Mouse (Mus musculus) ES-Bruce4 (cell line): ENCODE data around the gene Mto1. TPM values are rescaled to one million over a fixed set of nuclear protein-coding genes. Genes with fewer than 3 reads are reported as not detected.
"Not testable (repeated sequence)": the region's sequence is repeated elsewhere in the genome, so short reads cannot be mapped to it uniquely, and the experiment has no call there.

Experiments used
- H3K27ac ChIP-seq: 2 replicates; pipeline ENCODE4 v1.5.1; 2012; ENCODE audit warnings: low read length, inconsistent platforms; ENCODE audit not compliant: insufficient read depth
- H3K27me3 ChIP-seq: 2 replicates; pipeline ENCODE4 v1.6.1; 2012; ENCODE audit warnings: mild to moderate bottlenecking, low read length, inconsistent platforms; ENCODE audit not compliant: control insufficient read depth, poor library complexity, insufficient read depth, severe bottlenecking
- H3K36me3 ChIP-seq: 2 replicates; pipeline ENCODE4 v1.6.1; 2012; ENCODE audit warnings: inconsistent platforms, mild to moderate bottlenecking, low read length, moderate library complexity; ENCODE audit not compliant: control insufficient read depth, poor library complexity, insufficient read depth, severe bottlenecking
- H3K4me1 ChIP-seq: one replicate; pipeline ENCODE4 v1.8.1; 2011; ENCODE audit warnings: low read length; ENCODE audit not compliant: control insufficient read depth, insufficient read depth
- H3K4me3 ChIP-seq: 2 replicates; pipeline ENCODE4 v1.5.1; 2011; ENCODE audit warnings: low read depth, mild to moderate bottlenecking, low read length
- H3K9ac ChIP-seq: 2 replicates; pipeline ENCODE4 v1.6.1; 2012; ENCODE audit warnings: low read depth, mild to moderate bottlenecking, inconsistent platforms; ENCODE audit not compliant: poor library complexity, severe bottlenecking
- H3K9me3 ChIP-seq: replicated peaks from 2 replicates; pipeline ENCODE4 v1.6.1; 2012; ENCODE audit warnings: mild to moderate bottlenecking, low read length, inconsistent platforms; ENCODE audit not compliant: control insufficient read depth, poor library complexity, insufficient read depth, severe bottlenecking
- CTCF ChIP-seq: IDR thresholded peaks from one replicate; pipeline ENCODE4 v1.8.1; 2011; ENCODE audit warnings: low read depth, low read length
- EP300 ChIP-seq: IDR thresholded peaks from 2 replicates; pipeline ENCODE4 v1.6.1; 2011; ENCODE audit warnings: low read depth, low read length; ENCODE audit not compliant: insufficient read depth
- POLR2A ChIP-seq: IDR thresholded peaks from one replicate; pipeline ENCODE4 v1.8.1; 2011; ENCODE audit warnings: low read length; ENCODE audit not compliant: insufficient read depth
- polyA plus RNA-seq: library from polyadenylated mRNA; stranded (reverse); fragments of >200 nt; gene quantifications from 2 replicates; pipeline ENCODE4 v1.2.4, GENCODE M21; 2011; ENCODE audit warnings: low read depth; ENCODE audit not compliant: missing spikeins, insufficient read depth, insufficient read length

The Mto1 gene
- polyA plus RNA-seq, 1 experiment, result 23.1 TPM

- no peak overlapping the region for H3K4me3 ChIP-seq
- TF ChIP-seq POLR2A (peak; percentile 12), EP300 (no peak)
- H3K4me1 ChIP-seq, result no peaks in the 10 kb centered on the region
- no peak overlapping the region for H3K9ac ChIP-seq
- H3K27me3 ChIP-seq, result no peaks in the 10 kb centered on the region
- H3K9me3 ChIP-seq, result no peaks in the 10 kb centered on the region
- H3K27ac ChIP-seq, result peak overlapping the region; percentile 76; the same call in 1 of the 2 replicates
- H3K36me3 ChIP-seq, result peaks cover 48% of the 10 kb centered on the region
Measured at GRCm38 (mm10) chr9:78477021-78477551, 29.1 kb downstream of the Mto1 start.

GRCm38 (mm10) chr9:78478009-78478605 lies 30.1 kb downstream of the Mto1 start:
- H3K9ac ChIP-seq, result peak overlapping the region; percentile 52; the same call in 1 of the 2 replicates
- peaks cover 48% of the 10 kb centered on the region for H3K36me3 ChIP-seq
- H3K4me3 ChIP-seq, result not testable (repeated sequence)

GRCm38 (mm10) chr9:78479308-78479707 lies 31.3 kb downstream of the Mto1 start:
- Histone ChIP-seq H3K27ac (peak overlapping the region; percentile 83), H3K36me3 (peaks cover 44% of the 10 kb centered on the region), H3K9ac (peak overlapping the region; percentile 99), H3K4me3 (peak overlapping the region; percentile 91)
- not testable (repeated sequence) for H3K4me1 ChIP-seq, H3K27me3 ChIP-seq, H3K9me3 ChIP-seq

More at GRCm38 (mm10) chr9:78478009-78478605, 30.1 kb downstream of the Mto1 start:
- peak overlapping the region; percentile 76 for H3K27ac ChIP-seq
- not testable (repeated sequence) for H3K4me1 ChIP-seq, H3K27me3 ChIP-seq, H3K9me3 ChIP-seq

GRCm38 (mm10) chr9:78480227-78480626 lies 32.2 kb downstream of the Mto1 start:
- Histone ChIP-seq H3K9ac (peak overlapping the region; percentile 99), H3K36me3 (peaks cover 43% of the 10 kb centered on the region), H3K27ac (peak overlapping the region; percentile 83), H3K4me3 (peak overlapping the region; percentile 83)
- H3K9me3 ChIP-seq, H3K27me3 ChIP-seq, H3K4me1 ChIP-seq: not testable (repeated sequence)

DNA sequence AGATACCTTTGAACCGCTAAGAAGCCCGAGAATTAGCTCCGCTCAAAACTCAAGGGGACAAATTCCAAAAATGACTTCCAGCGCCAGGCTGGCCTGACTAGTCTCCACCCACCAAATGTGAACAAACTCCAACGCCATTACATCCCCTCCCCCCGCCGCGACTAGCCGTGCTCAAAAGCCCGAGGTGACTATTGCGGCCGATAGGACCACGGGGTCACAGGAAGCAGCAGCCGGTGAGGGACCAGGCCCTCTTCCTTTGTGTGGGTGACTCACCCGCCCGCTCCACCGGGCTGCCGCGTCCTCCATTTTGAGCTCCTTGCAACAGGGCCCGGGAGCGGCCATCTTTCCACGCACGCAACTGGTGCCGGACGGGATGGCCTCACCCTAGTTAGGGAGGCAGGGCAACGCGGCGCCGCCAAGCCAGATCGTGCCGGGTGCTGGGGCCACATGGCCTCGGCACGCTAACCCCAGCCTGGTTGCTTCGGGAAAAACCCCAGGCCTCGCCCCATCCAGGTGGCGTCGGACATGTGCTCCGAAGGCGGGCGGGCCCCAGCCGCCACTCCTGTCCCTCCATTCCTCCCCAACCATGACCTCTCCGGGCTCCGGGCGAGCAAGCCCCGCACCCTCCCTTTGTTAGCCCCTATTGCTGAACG lies 32.8 kb downstream of the Mto1 start:
- peaks cover 41% of the 10 kb centered on the region for H3K36me3 ChIP-seq
- H3K9ac ChIP-seq, result peak overlapping the region; percentile 99
- TF ChIP-seq POLR2A (peak; percentile 30), CTCF (no peak), EP300 (no peak; the same call in 1 of the 2 replicates)
- H3K4me3 ChIP-seq, result peak overlapping the region; percentile 83
- no peaks in the 10 kb centered on the region for H3K9me3 ChIP-seq
- no peaks in the 10 kb centered on the region for H3K27me3 ChIP-seq
- peaks cover 2% of the 10 kb centered on the region for H3K4me1 ChIP-seq
- H3K27ac ChIP-seq, result peak overlapping the region; percentile 83

- Histone ChIP-seq H3K4me1 (peaks cover 2% of the 10 kb centered on the region), H3K9ac (peak overlapping the region; percentile 99), H3K4me3 (peak overlapping the region; percentile 99), H3K36me3 (peaks cover 37% of the 10 kb centered on the region), H3K27ac (peak overlapping the region; percentile 97), H3K27me3 (no peaks in the 10 kb centered on the region), H3K9me3 (no peaks in the 10 kb centered on the region)
- TF ChIP-seq POLR2A (peak; percentile 98), CTCF (no peak)
Measured at GRCm38 (mm10) chr9:78481423-78482331, 33.7 kb downstream of the Mto1 start.
